Mouse (Mus musculus) ES-E14 (cell line): ENCODE measurements at regions not wholly inside any gene's neighbourhood (a gene's known extent, or its start where the extent isn't known, plus 50 kb on each side); places are given as distances from the start of the nearest gene placed in this dataset.

ENCODE experiments used
- DNase-seq: peaks from one replicate; pipeline ENCODE4 v3.0.0-alpha.2; 2013; ENCODE audit warnings: low read depth, low spot score
- H3K27ac ChIP-seq: 2 replicates; pipeline ENCODE4 v1.5.1; 2012; ENCODE audit warnings: low read depth, mild to moderate bottlenecking, low read length, moderate library complexity, mixed read lengths; ENCODE audit not compliant: poor library complexity, insufficient read depth, severe bottlenecking
- H3K36me3 ChIP-seq: 2 replicates; pipeline ENCODE4 v1.6.1; 2012; ENCODE audit warnings: mild to moderate bottlenecking, low read length, moderate library complexity, mixed read lengths; ENCODE audit not compliant: control insufficient read depth, poor library complexity, insufficient read depth, severe bottlenecking
- H3K4me1 ChIP-seq, 2 experiments: fragments of 150-350 bp in 1 of 2; sonication (generic) in 1 of 2; 2 replicates each; pipeline ENCODE4 v1.6.1; 2012; ENCODE audit warnings: low read length in 2 of 2, mild to moderate bottlenecking in 1 of 2, mixed read lengths in 1 of 2; ENCODE audit not compliant: control insufficient read depth in 2 of 2, insufficient read depth in 2 of 2, poor library complexity in 1 of 2
- H3K4me3 ChIP-seq, 2 experiments: fragments of 150-350 bp in 1 of 2; sonication (generic) in 1 of 2; 2 replicates each; pipeline ENCODE4 v1.5.1; 2012; ENCODE audit warnings: low read length in 2 of 2, low read depth in 1 of 2, mild to moderate bottlenecking in 1 of 2, mixed read lengths in 1 of 2; ENCODE audit not compliant: insufficient read depth in 1 of 2, poor library complexity in 1 of 2, severe bottlenecking in 1 of 2
- H3K9ac ChIP-seq: 2 replicates; pipeline ENCODE4 v1.6.1; 2012; ENCODE audit warnings: low read depth, mild to moderate bottlenecking, low read length, mixed read lengths; ENCODE audit not compliant: poor library complexity, insufficient read depth, severe bottlenecking
- H3K9me3 ChIP-seq: fragments of 150-350 bp; sonication (generic); 2 replicates; pipeline ENCODE4 v1.6.1; 2012; ENCODE audit warnings: low read depth, mild to moderate bottlenecking, low read length; ENCODE audit not compliant: control insufficient read depth, insufficient read depth
- CHD2 ChIP-seq: IDR thresholded peaks from 2 replicates; pipeline ENCODE4 v1.6.1; 2014; ENCODE audit warnings: mild to moderate bottlenecking, low read depth, low read length, inconsistent platforms
- HCFC1 ChIP-seq: IDR thresholded peaks from 2 replicates; pipeline ENCODE4 v1.6.1; 2012; ENCODE audit warnings: low read length, inconsistent platforms, borderline replicate concordance; ENCODE audit not compliant: insufficient read depth
- MAFK ChIP-seq: IDR thresholded peaks from 2 replicates; pipeline ENCODE4 v1.6.1; 2014; ENCODE audit warnings: mild to moderate bottlenecking, low read depth, low read length, inconsistent platforms; ENCODE audit not compliant: insufficient read depth
- ZC3H11A ChIP-seq: IDR thresholded peaks from 2 replicates; pipeline ENCODE4 v1.6.1; 2012; ENCODE audit warnings: low read depth, mild to moderate bottlenecking, inconsistent platforms, low read length, borderline replicate concordance
- ZNF384 ChIP-seq: IDR thresholded peaks from 2 replicates; pipeline ENCODE4 v1.6.1; 2012; ENCODE audit warnings: low read depth, low read length, inconsistent platforms
- in situ Hi-C, 2 experiments: fragments of 600-800 bp; cut with MboI; formaldehyde crosslinking; loops; one replicate each; pipeline ENCODE4 v1.15.1; 2025; ENCODE audit warnings: low sequenced_read_pairs in 2 of 2, inconsistent platforms in 1 of 2; ENCODE audit not compliant: unreplicated experiment in 2 of 2

- in situ Hi-C loops, result no loop called here
- no peak for DNase-seq
- Histone ChIP-seq H3K36me3 (no peaks in the 10 kb centered on the region), H3K9ac (no peak overlapping the region), H3K27ac (no peak overlapping the region), H3K4me1 (peaks cover 0 to 11% of the 10 kb centered on the region in 2 experiments; a peak in 2 of 4 replicates), H3K4me3 (no peak overlapping the region), H3K9me3 (no peaks in the 10 kb centered on the region)
- no peak for TF ChIP-seq ZC3H11A
- TF ChIP-seq ZNF384, result no peak
- no peak for TF ChIP-seq HCFC1
- no peak for TF ChIP-seq CHD2
- no peak for TF ChIP-seq MAFK
These were observed 206.2 kb upstream of the Sox2 start for GRCm38 (mm10) chr3:34443731-34444628.

GRCm38 (mm10) chr3:34443307-34443706, 206.9 kb upstream of the Sox2 start:
- Histone ChIP-seq H3K9me3 (no peaks in the 10 kb centered on the region), H3K4me3 (no peak overlapping the region), H3K9ac (no peak overlapping the region), H3K36me3 (no peaks in the 10 kb centered on the region), H3K27ac (no peak overlapping the region), H3K4me1 (peaks cover 0 to 11% of the 10 kb centered on the region in 2 experiments; a peak in 2 of 4 replicates)
- TF ChIP-seq MAFK (no peak), HCFC1 (no peak), CHD2 (no peak), ZC3H11A (no peak), ZNF384 (no peak)
- DNase-seq, result no peak
- in situ Hi-C loops, result no loop called here

DNA sequence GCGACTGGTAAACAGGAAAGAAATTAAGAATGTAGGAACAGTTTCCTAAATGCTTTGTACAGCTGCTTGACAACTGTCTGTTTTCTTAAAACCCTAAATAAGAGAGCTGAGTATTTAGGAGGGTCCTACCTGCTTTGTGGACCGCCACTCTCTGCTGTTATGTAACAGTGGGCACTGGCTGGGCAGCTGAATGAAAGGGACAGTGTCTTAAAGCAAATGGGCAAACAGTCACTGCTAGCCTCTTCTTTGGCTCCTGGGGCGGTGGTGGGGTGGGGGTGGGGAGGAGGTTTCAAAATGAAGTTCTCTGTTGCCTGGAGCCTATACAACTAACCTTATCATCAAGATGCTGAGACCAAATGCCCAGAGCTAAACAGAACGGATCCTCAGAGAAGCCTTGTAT, 208.4 kb upstream of the Sox2 start:
- Histone ChIP-seq H3K4me3 (no peak overlapping the region), H3K4me1 (peaks cover 0 to 11% of the 10 kb centered on the region in 2 experiments; a peak in 2 of 4 replicates), H3K27ac (no peak overlapping the region), H3K9ac (no peak overlapping the region), H3K36me3 (no peaks in the 10 kb centered on the region), H3K9me3 (no peaks in the 10 kb centered on the region)
- TF ChIP-seq ZC3H11A (no peak), CHD2 (no peak), MAFK (no peak), HCFC1 (no peak), ZNF384 (no peak)
- DNase-seq, result no peak
- in situ Hi-C loops, result no loop called here

- no peak overlapping the region for H3K9ac ChIP-seq
- no peak for DNase-seq
- no peaks in the 10 kb centered on the region for H3K9me3 ChIP-seq
- TF ChIP-seq ZNF384 (no peak), HCFC1 (no peak), MAFK (no peak), CHD2 (no peak), ZC3H11A (no peak)
- no peak overlapping the region for H3K27ac ChIP-seq
- H3K36me3 ChIP-seq, result no peaks in the 10 kb centered on the region
- peaks cover 0 to 11% of the 10 kb centered on the region in 2 experiments; a peak in 2 of 4 replicates for H3K4me1 ChIP-seq
- in situ Hi-C loops, result no loop called here
- no peak overlapping the region for H3K4me3 ChIP-seq
These were observed 208.9 kb upstream of the Sox2 start for GRCm38 (mm10) chr3:34441266-34441665.
